Mouse (Mus musculus) retina, embryonic 14.5 days (tissue): ENCODE data around the gene Efna5.
A peak's percentile ranks its signal among the peaks of the same experiment; 100 is the strongest.

Experiments
- DNase-seq: peaks from one replicate; pipeline ENCODE4 v3.0.0-alpha.2; 2015; ENCODE audit warnings: low spot score

Efna5 gene

DNA sequence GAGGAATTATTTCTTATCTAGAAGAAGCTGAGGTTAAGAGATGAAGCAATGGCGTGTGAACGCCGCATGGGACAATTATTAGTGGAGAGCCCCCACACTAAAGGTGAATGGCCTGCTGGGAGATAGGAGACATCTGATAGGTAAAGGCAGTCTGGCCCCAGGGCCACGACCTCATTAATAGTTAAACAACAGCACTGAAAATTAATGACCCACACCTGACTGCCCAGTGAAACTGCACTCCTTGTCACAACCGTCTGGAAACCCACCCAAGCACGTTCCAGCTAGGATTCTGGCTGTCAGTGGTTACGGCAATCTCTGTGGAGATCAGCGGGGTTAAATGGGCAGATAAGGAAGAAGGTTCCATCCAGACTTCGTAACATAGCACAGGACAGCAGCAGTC, 134.3 kb downstream of the Efna5 start:
- DNase-seq, result no peak

GRCm38 (mm10) chr17:62745286-62745685, 135.8 kb downstream of the Efna5 start:
- DNase-seq, result no peak

DNA sequence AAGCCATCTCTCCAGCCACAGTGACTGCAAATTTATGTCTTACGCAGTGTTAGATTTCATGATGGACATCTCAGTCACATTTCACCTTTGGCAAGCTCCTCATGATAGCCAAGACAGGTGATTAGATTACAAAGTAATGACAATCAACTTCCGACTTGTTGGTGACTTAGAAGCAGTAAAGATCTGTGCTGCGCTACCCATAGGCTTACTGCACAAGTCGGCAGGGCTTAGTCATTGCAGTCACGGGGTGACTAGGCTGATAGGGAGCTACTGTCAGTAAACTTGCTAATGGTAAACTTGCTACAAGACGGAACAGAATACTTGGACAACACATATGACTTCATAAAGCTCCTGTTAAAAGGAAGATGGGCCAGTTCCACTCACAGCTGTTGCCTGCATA, 136.9 kb downstream of the Efna5 start:
- DNase-seq, result no peak

- no peak for DNase-seq
Observed at GRCm38 (mm10) chr17:62741702-62742101, 139.4 kb downstream of the Efna5 start.

DNA sequence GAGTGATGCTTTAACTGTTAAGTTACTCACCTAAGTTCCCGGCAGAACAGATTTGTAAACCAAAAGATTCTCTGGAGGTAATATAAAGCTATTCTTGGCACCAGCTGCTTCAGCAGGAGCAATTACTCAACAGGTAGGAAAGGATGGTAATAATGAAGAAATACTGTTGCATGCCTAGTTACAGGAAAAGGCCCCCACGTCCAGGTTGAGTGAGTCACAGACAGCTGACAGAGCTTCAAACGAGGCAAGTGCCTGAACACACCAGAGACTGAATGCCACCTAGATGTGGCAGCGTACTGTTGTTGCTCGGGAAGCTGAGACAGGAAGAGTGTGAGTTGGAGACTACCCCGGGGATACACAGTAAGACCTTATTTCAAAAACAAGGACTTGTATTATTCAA, 140.1 kb downstream of the Efna5 start:
- DNase-seq, result no peak

- DNase-seq, result no peak
Observed at GRCm38 (mm10) chr17:62739993-62740392, 141.1 kb downstream of the Efna5 start.

DNA sequence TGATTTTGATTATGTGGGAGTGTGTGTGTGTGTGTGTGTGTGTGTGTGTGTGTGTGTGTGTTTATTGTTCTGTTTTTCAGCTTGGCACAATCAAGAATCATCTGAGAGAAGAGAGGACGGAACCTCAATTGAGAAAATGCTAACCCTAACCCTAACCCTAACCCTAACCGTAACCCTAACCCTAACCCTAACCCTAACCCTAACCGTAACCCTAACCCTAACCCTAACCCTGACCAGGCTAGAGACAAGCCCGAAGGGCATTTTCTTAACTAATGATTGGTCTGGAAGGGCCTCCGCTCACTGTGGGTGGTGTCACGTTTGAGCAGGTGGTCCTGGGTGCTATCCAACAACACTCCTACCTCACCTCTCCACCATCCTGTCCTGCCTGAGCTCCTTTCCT, 143.7 kb downstream of the Efna5 start:
- no peak for DNase-seq

GRCm38 (mm10) chr17:62735943-62736342, 145.2 kb downstream of the Efna5 start:
- DNase-seq, result no peak

DNA sequence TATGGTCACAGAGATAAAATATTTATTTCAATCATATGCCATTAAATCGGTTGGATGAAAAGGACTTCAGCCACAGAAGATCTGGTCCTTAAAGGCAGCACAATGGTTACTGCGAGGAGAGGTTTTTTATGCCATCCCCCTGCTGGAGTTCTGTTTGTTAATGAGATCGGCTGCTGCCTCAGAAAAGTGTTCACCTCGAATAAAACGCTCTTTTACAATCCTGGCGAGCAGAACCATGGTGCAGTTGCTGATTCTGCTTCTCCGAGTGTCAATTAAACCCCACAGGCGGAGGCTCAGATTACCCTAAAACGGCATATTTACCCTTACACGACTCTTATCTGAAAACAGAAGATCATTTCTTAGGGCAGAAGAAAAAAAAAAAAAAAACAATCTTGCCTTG, 146.2 kb downstream of the Efna5 start:
- no peak for DNase-seq

GRCm38 (mm10) chr17:62734067-62734466, 147.1 kb downstream of the Efna5 start:
- peak; percentile 31 for DNase-seq

GRCm38 (mm10) chr17:62729754-62730470, 151.2 kb downstream of the Efna5 start:
- DNase-seq, result no peak

GRCm38 (mm10) chr17:62728142-62728917, 152.8 kb downstream of the Efna5 start:
- DNase-seq, result no peak

DNA sequence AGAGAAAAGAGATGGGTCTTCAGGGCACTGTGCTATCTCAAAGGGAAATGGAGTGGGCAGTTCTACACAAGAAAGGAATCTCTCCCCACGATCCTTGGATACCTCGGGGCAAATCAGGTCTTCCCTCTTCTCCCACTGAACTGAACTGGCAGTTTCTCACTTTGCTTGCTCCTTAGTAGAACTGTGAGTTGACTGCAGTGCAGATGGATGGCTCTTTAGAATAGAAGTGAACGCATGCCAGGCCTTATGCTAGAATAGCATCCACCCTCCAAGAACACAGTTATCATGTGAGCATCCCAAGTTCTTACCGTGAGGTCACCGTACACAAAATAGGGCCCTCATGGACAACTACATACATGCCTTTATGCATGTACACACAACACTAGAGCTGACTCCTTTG, 155.0 kb downstream of the Efna5 start:
- DNase-seq, result no peak

GRCm38 (mm10) chr17:62722962-62723361, 158.2 kb downstream of the Efna5 start:
- DNase-seq, result no peak

- DNase-seq, result no peak
Observed at GRCm38 (mm10) chr17:62721595-62721994, 159.5 kb downstream of the Efna5 start.

GRCm38 (mm10) chr17:62720740-62721450, 160.2 kb downstream of the Efna5 start:
- no peak for DNase-seq

DNA sequence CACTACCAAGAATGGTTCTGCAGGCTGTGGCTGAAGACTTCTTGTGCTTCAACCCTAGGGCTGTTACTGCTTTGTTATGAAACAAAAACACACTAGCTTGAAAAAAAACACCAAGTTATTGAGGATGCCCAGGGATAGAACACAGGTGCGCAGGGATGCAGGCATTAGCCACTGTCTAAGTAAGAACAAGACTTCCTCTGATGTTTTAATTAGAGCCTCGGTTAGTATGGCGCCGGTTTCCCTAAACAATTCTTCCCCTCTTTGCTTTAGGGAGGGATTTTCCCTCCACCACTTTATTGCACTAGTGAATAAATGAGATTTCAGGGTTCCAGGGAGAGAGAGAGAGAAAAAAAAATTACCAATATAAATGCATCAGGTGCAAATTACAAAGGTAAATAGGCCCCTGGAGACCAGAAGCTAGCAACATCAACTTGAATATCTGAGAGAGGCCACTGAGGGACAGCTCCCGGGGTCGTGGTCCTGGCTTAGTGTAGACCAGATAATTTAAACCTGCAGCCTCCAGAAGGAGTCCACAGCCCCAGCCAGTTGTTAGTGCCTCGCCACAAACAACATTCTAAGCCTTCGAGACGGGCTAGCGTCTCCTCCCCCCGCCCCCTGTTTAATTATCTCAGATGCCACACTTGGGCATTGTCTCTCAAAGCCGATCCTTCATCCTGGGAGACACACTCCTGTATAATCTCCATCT, 163.5 kb downstream of the Efna5 start:
- DNase-seq, result no peak

DNA sequence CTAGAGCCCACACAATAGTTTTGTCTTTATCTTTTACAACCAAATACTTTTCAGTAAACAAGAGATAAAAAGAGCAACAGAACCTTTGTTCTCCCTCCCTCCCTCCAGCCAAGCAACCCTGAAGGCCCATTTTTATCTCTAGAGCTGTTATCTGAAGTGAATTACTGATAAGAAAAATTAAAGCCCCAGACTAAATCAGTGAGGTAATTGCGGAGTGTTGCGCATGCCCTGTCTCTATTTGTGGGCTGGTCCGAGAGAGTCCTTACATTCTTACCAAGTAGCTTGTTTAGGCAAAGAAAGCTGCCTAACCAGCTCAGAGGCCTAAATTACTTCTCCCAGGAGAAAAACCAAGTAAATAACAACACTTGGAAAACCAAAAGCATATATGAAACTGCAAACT, 167.7 kb downstream of the Efna5 start:
- no peak for DNase-seq

- no peak for DNase-seq
Observed at GRCm38 (mm10) chr17:62706418-62706817, 174.7 kb downstream of the Efna5 start.

DNA sequence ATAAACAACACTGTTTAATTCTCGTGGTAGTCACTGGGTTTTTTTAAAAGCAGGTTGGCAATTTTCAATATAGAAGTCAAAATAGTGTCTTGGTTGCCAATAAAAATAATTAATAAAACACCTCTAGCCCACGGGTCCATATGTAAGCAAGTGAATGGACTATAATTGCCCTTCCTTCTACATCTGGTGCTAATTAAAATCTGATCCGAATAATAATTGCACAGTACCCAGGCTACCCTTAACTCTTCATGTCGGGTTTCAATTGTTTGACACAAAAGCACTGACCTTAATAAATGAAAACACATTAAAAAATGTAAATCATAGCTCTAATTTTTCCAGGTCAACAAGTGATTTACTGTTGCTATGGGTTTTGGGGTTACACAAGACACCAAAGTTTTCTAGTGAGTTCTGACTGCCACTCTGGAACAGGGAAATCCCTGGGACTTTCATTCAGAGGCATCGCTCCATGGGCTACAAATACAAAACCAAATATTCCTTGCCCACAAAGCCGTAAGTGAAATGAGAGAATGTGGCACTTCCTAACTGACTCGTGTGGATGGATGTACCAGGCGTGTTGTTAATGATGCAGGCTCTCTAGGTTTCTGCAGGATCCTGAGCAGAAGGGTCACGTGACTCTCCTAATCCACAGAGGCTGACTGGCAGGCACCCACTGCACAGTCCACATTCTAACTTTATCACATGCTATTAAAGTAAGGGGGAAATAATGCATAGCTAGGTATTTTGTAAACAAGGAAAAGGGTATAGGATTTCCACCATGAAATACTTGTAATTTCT, 178.9 kb downstream of the Efna5 start:
- DNase-seq, result peak; percentile 58

DNA sequence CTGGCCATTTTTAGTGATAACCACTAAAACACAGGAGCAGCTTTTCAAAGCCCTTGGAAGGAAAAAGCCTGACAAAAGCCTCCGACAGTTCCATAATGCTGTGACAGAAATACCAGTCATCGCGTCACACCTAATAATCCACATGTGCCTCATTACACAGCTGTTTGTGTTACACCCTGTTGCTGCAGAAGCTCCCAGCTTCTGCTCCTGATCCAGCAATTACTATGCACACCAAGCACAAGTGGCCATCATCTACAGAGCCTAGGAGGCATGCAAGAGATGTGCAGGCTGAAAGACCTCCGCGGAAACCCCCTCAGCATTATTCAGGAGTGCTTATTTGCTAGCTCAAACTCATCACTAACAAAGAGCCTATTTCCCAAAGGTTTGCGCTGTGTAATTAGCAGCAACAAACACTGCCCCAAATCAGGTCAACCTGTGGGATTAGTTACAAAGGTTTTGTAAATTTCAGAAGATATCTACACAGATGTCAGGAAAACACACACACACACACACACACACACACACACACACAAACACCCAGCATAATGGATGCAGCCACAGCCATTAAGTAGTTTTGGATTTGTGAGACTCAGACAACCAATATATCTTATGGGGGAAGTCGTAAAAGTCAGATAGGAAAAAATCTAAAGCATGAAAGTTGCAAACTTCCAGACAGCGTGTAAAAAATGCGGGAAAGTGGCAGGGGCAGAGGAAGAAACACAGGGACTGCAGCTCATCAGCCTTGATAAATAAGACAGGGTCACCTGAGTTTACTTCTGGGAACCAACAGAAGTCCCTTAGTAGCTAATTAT, 180.1 kb downstream of the Efna5 start:
- DNase-seq, result no peak
